Mouse (Mus musculus) layer of hippocampus, postnatal 14 days (tissue): ENCODE measurements around the gene Slc39a11. TPM values are rescaled to one million over a fixed set of nuclear protein-coding genes. Genes with fewer than 3 reads are reported as not detected.
A peak's percentile ranks its signal among the peaks of the same experiment; 100 is the strongest.

Source experiments
- DNase-seq, 2 experiments: peaks; one replicate each; pipeline ENCODE4 v3.0.0; 2021 to 2022; ENCODE audit warnings: low spot score in 2 of 2, mixed read lengths in 1 of 2
- total RNA-seq, 2 experiments: library from RNA; stranded (reverse); gene quantifications; 2 replicates each; pipeline ENCODE4 v1.2.3; 2021

The Slc39a11 gene
- total RNA-seq, 2 experiments from 2014 or later = 22.0 to 27.0 TPM

- no peak for DNase-seq
Observed at GRCm38 (mm10) chr11:113552539-113552938, 97.3 kb downstream of the Slc39a11 start.

GRCm38 (mm10) chr11:113546217-113546877 is 103.5 kb downstream of the Slc39a11 start:
- no peak for DNase-seq

GRCm38 (mm10) chr11:113544017-113544640 is 105.8 kb downstream of the Slc39a11 start:
- DNase-seq = no peak

GRCm38 (mm10) chr11:113541073-113541472 is 108.8 kb downstream of the Slc39a11 start:
- no peak for DNase-seq

GRCm38 (mm10) chr11:113539502-113540209 is 110.2 kb downstream of the Slc39a11 start:
- DNase-seq = peak; percentile 69 to 82

- DNase-seq = no peak
Observed at GRCm38 (mm10) chr11:113539079-113539478, 110.8 kb downstream of the Slc39a11 start.

- DNase-seq = no peak
Observed at GRCm38 (mm10) chr11:113538406-113538917, 111.4 kb downstream of the Slc39a11 start.

GRCm38 (mm10) chr11:113537715-113538114 is 112.2 kb downstream of the Slc39a11 start:
- no peak for DNase-seq

GRCm38 (mm10) chr11:113537199-113537586 is 112.7 kb downstream of the Slc39a11 start:
- no peak for DNase-seq

GRCm38 (mm10) chr11:113536308-113537198 is 113.3 kb downstream of the Slc39a11 start:
- DNase-seq = no peak

GRCm38 (mm10) chr11:113534341-113534740 is 115.5 kb downstream of the Slc39a11 start:
- no peak for DNase-seq

GRCm38 (mm10) chr11:113533931-113534330 is 115.9 kb downstream of the Slc39a11 start:
- no peak for DNase-seq

- DNase-seq = no peak
Observed at GRCm38 (mm10) chr11:113528391-113528790, 121.5 kb downstream of the Slc39a11 start.

GRCm38 (mm10) chr11:113525731-113526130 is 124.1 kb downstream of the Slc39a11 start:
- no peak for DNase-seq

GRCm38 (mm10) chr11:113522726-113523125 is 127.2 kb downstream of the Slc39a11 start:
- no peak for DNase-seq

- no peak for DNase-seq
Observed at GRCm38 (mm10) chr11:113521469-113522190, 128.2 kb downstream of the Slc39a11 start.

GRCm38 (mm10) chr11:113520851-113521461 is 128.9 kb downstream of the Slc39a11 start:
- DNase-seq = no peak

- peak in 1 of 2 experiments; percentile 31 for DNase-seq
Observed at GRCm38 (mm10) chr11:113520373-113520772, 129.5 kb downstream of the Slc39a11 start.

- no peak for DNase-seq
Observed at GRCm38 (mm10) chr11:113519973-113520372, 129.9 kb downstream of the Slc39a11 start.

GRCm38 (mm10) chr11:113518176-113518575 is 131.7 kb downstream of the Slc39a11 start:
- no peak for DNase-seq
